Mouse (Mus musculus): ENCODE results near the gene 4930595D18Rik. TPM values are rescaled to one million over a fixed set of nuclear protein-coding genes. Genes with fewer than 3 reads are reported as not detected.

The 4930595D18Rik gene
- polyA plus RNA-seq, 1 experiment from 2014 or later, result not detected

Other genes starting within 250 kb of the 4930595D18Rik start
- 63.5 and 68.6 TPM in 2 replicates for gene Ankrd9, start 205.5 kb downstream of the 4930595D18Rik start, polyA plus RNA-seq (2015; fragmentation: Nextera tagmentation; extraction: Ambion mirVana)
- 4.6 and 5.1 TPM in 2 replicates for gene Rcor1, start 145.1 kb downstream of the 4930595D18Rik start, polyA plus RNA-seq (2015; fragmentation: Nextera tagmentation; extraction: Ambion mirVana)
- gene Traf3, start 18.1 kb downstream of the 4930595D18Rik start, polyA plus RNA-seq (2015; fragmentation: Nextera tagmentation; extraction: Ambion mirVana), result 2.2 and 2.3 TPM in 2 replicates
- 1.3 and 1.7 TPM in 2 replicates for gene Amn, start 86.6 kb upstream of the 4930595D18Rik start, polyA plus RNA-seq (2015; fragmentation: Nextera tagmentation; extraction: Ambion mirVana)
- 6.6 and 9.4 TPM in 2 replicates for gene Cdc42bpb, start 193.2 kb upstream of the 4930595D18Rik start, polyA plus RNA-seq (2015; fragmentation: Nextera tagmentation; extraction: Ambion mirVana)
- not detected in 2 replicates for gene Lbhd2, start 222.3 kb upstream of the 4930595D18Rik start, polyA plus RNA-seq (2015; fragmentation: Nextera tagmentation; extraction: Ambion mirVana)
- gene Exoc3l4, start 232.5 kb upstream of the 4930595D18Rik start, polyA plus RNA-seq (2015; fragmentation: Nextera tagmentation; extraction: Ambion mirVana), result 22.5 and 23.5 TPM in 2 replicates